Comparison of ENCODE assay signal across 12 mouse cellular contexts in the genomic region with DNA sequence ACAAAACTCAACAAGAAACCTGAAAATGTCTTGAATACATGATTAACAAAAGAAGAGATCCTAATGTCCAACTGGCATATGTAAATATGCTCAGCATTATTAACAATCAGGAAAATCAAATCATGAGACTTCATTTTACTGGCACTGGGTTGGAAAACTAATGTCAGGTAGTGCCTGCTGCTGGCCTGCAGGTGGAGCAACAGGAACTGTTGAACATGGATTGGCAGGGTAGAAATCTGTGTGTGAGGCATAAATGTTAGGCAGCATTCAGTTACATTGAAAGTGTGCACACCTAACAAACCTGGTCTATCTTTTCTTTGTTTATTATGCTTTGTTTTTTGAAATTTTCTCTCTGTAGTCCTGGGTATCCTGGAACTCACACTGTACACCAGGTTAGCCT. TPM values are rescaled to one million over a fixed set of nuclear protein-coding genes. Genes with fewer than 3 reads are reported as not detected.
DNase-seq lines count a peak whose midpoint lies in the region; ATAC-seq and TF ChIP-seq lines count a peak whose summit lies in the region.
"Had no signal": no experiment of that assay in that cellular context is flagged by ENCODE, and none has a peak within 500 bp of the region (broad histone marks: within the 10 kb centered on the region; RNA-seq: fewer than 3 reads in every experiment).

No protein-coding gene starts in this region.

- H3K4me3 ChIP-seq in kidney, adult 2 months (ENCODE audit: insufficient read depth, low read depth, low read length), result no peak overlapping the region
- H3K4me3 ChIP-seq: forebrain, embryonic 10.5 days; liver, embryonic 15.5 days; stomach, embryonic 15.5 days had no signal

- H3K27ac ChIP-seq in kidney, adult 2 months (ENCODE audit: insufficient read depth, low read depth, low read length), result no peak overlapping the region
- H3K27ac ChIP-seq: forebrain, embryonic 10.5 days; liver, embryonic 15.5 days; stomach, embryonic 15.5 days had no signal

- no peaks in the 10 kb centered on the region for H3K36me3 ChIP-seq in kidney, adult 2 months (ENCODE audit: control insufficient read depth, insufficient read depth, low read length)
- H3K36me3 ChIP-seq: forebrain, embryonic 10.5 days; liver, embryonic 15.5 days; stomach, embryonic 15.5 days had no signal

- TF ChIP-seq POLR2A in kidney, adult 2 months (IDR thresholded peaks at IDR 0.05; ENCODE audit: low read depth, low read length), result no peak

- peak; percentile 60 for TF ChIP-seq CTCF in kidney, adult 2 months (conservative IDR thresholded peaks at IDR 0.05; ENCODE audit: insufficient read depth, insufficient read length, low read depth, low read length)

- DNase-seq in kidney, adult 2 months, result peak; percentile 13
- no peak for DNase-seq in kidney, adult 18-20 months
- peak; percentile 49 for DNase-seq in CD4-positive, CD25-positive, alpha-beta regulatory T cell, adult 2 months (ENCODE audit: low read depth, low spot score)
- DNase-seq in R1 (ENCODE audit: low read depth, low spot score), result peak; percentile 38
- no peak for DNase-seq in urinary bladder, postnatal 14 days (ENCODE audit: low spot score)
- no peak for DNase-seq in gastrocnemius, adult 18-20 months (ENCODE audit: low spot score)
- DNase-seq: adrenal gland, adult 2 months had no signal

- no peaks in the 10 kb centered on the region for H3K27me3 ChIP-seq in kidney, adult 2 months (replicated peaks; ENCODE audit: control insufficient read depth, insufficient read depth, low read length)
- H3K27me3 ChIP-seq: stomach, embryonic 15.5 days had no signal

- peak; percentile 47 to 59; a peak in 3 of 4 replicates for ATAC-seq in hematopoietic stem cell, adult 5-6 weeks (replicated peaks in 1 of 2; ENCODE audit: insufficient read depth in 1 of 2, low FRiP score in 2 of 2, low TSS enrichment in 1 of 2, low read depth in 1 of 2, poor library complexity in 2 of 2, severe bottlenecking in 2 of 2)

- no peaks in the 10 kb centered on the region for H3K4me1 ChIP-seq in kidney, adult 2 months (ENCODE audit: control insufficient read depth, insufficient read depth, low read length)
- H3K4me1 ChIP-seq: liver, embryonic 15.5 days; stomach, embryonic 15.5 days had no signal

RNA-seq across cellular contexts. Expression of gene Tmsb15b1, which starts 1.9 kb away (rescaled TPM):
- 0.83 and 1.0 TPM in 2 replicates for polyA plus RNA-seq in kidney, adult 2 months (2012; rRNA removed)
- total RNA-seq in hematopoietic stem cell, adult 5-6 weeks (2017), result 13.9 and 18.6 TPM in 2 replicates
- 1 to 10 TPM; 2.2 to 5.5 TPM for total RNA-seq in gastrocnemius, adult 18-20 months (2021)
- polyA plus RNA-seq: adrenal gland, adult 2 months had no signal

RNA-seq across cellular contexts. Expression of gene Tmsb15l, which starts 1.9 kb away (rescaled TPM):
- 1.2 and 2.0 TPM in 2 replicates for polyA plus RNA-seq in kidney, adult 2 months (2012; rRNA removed)
- total RNA-seq in hematopoietic stem cell, adult 5-6 weeks (2017), result 20.1 and 33.5 TPM in 2 replicates
- total RNA-seq in gastrocnemius, adult 18-20 months (2021), result under 1 TPM; 0.32 to 0.33 TPM

RNA-seq across cellular contexts. Expression of gene Tmsb15b2, which starts 3.3 kb away (rescaled TPM):
- polyA plus RNA-seq in kidney, adult 2 months (2012; rRNA removed), result 0.44 and 0.57 TPM in 2 replicates
- 6.4 and 14.5 TPM in 2 replicates for total RNA-seq in hematopoietic stem cell, adult 5-6 weeks (2017)
- 1 to 10 TPM; 6.6 to 7.5 TPM for total RNA-seq in gastrocnemius, adult 18-20 months (2021)
- polyA plus RNA-seq: adrenal gland, adult 2 months had no signal

RNA-seq across cellular contexts. Expression of gene Zcchc18, which starts 14.3 kb away (rescaled TPM):
- polyA plus RNA-seq in kidney, adult 2 months (2012; rRNA removed), result 0.30 and 0.92 TPM in 2 replicates
- 2.3 and 2.6 TPM in 2 replicates for total RNA-seq in hematopoietic stem cell, adult 5-6 weeks (2017)
- under 1 TPM; 0.09 to 0.11 TPM for total RNA-seq in gastrocnemius, adult 18-20 months (2021)

RNA-seq across cellular contexts. Expression of gene H2bfm, which starts 51.5 kb away (rescaled TPM):
- not detected in 2 replicates for polyA plus RNA-seq in kidney, adult 2 months (2012; rRNA removed)
- total RNA-seq in hematopoietic stem cell, adult 5-6 weeks (2017), result not detected in 2 replicates
- not detected for total RNA-seq in gastrocnemius, adult 18-20 months (2021)
- total RNA-seq: adrenal gland, adult 2 months had no signal
- polyA plus RNA-seq: adrenal gland, adult 2 months; forebrain, embryonic 10.5 days; heart, embryonic 14.5 days; liver, embryonic 15.5 days; stomach, embryonic 15.5 days had no signal

Comparison
In these comparisons a context has a peak if more than half of its experiments do, and no peak if none do; other contexts are left out.
1. DNase-seq: peak in kidney, adult 2 months (single experiment), CD4-positive, CD25-positive, alpha-beta regulatory T cell, adult 2 months (single experiment) and R1 (single experiment); none in kidney, adult 18-20 months (single experiment), urinary bladder, postnatal 14 days (single experiment) and gastrocnemius, adult 18-20 months (single experiment).
2. RNA of gene Tmsb15l, which starts 1.9 kb away (total RNA-seq): 20.1 to 33.5 TPM in hematopoietic stem cell, adult 5-6 weeks; 0.32 to 0.33 TPM in gastrocnemius, adult 18-20 months; every median in the first group is over 10 times any median in the second.